Mouse (Mus musculus): ENCODE measurements around the gene Tacr1.

- TF ChIP-seq CTCF (IDR thresholded peaks at IDR 0.05; ENCODE audit: control insufficient read depth, insufficient read depth, insufficient read length) = no peak
- TF ChIP-seq MAX (IDR thresholded peaks at IDR 0.05) = no peak
- no peak for TF ChIP-seq USF1 (IDR thresholded peaks at IDR 0.05; ENCODE audit: low read depth)
- TF ChIP-seq CEBPB (IDR thresholded peaks at IDR 0.05; ENCODE audit: low read depth) = no peak
- no peak for TF ChIP-seq MYOG (IDR thresholded peaks at IDR 0.05; ENCODE audit: control insufficient read depth, extremely low read depth, insufficient read length)
- TF ChIP-seq MYOD1 (IDR thresholded peaks at IDR 0.05; ENCODE audit: control insufficient read depth, insufficient read length, low read depth) = no peak
These were observed 26.0 kb upstream of the Tacr1 start for GRCm38 (mm10) chr6:82376144-82376543.
